Mouse (Mus musculus): ENCODE measurements around the gene Cc2d2a.

DNA sequence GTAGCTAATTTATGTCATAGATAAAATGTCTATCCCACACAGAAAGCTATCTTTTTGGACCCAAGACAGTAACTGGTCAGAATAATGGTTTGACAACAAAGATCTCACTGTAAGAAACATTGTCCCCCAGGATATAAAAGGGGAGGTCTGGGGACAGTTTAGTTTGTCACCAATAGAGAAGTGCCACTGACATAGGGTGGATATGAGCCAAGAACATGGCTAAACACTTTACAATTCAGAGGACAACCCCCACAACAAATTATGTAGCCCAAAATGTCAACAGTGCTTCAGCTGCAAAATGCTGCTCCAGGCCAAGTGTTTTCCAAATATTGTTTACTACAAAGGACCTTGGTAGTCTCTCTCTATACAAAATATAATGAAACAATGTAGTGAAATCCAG lies 114.3 kb downstream of the Cc2d2a start:
- TF ChIP-seq POLR2A (IDR thresholded peaks at IDR 0.05; ENCODE audit: borderline replicate concordance, extremely low read depth, insufficient read depth, insufficient read length, poor library complexity, severe bottlenecking) (no peak), CTCF (IDR thresholded peaks at IDR 0.05; ENCODE audit: borderline replicate concordance, extremely low read depth, insufficient read depth, insufficient read length) (no peak)
